Mouse (Mus musculus) small intestine, adult 2 months (tissue): ENCODE measurements around the gene Tom1l2.

ENCODE experiments used
- CTCF ChIP-seq: fragments of 200-500 bp; IDR thresholded peaks from 2 replicates; pipeline ENCODE4 v1.5.1; 2012; ENCODE audit warnings: low read depth, mild to moderate bottlenecking, control low read depth, inconsistent platforms, low read length, moderate library complexity, mixed read lengths; ENCODE audit not compliant: insufficient replicate concordance, insufficient read length; ENCODE audit errors: extremely low read depth
- POLR2A ChIP-seq: fragments of 200-500 bp; IDR thresholded peaks from 2 replicates; pipeline ENCODE4 v1.6.1; 2012; ENCODE audit warnings: low read depth, mild to moderate bottlenecking, control low read depth, inconsistent platforms, low read length, moderate library complexity

- TF ChIP-seq CTCF (no peak), POLR2A (no peak)
Observed at GRCm38 (mm10) chr11:60255639-60256038, 97.1 kb downstream of the Tom1l2 start.
